Mouse (Mus musculus): Measurements from ENCODE around the gene Rnf103. TPM values are rescaled to one million over a fixed set of nuclear protein-coding genes. Genes with fewer than 3 reads are reported as not detected.

Gene Rnf103
- total and polyA plus RNA-seq, 3 experiments: 4.2 to 7.0 (median 6.0) TPM

DNA sequence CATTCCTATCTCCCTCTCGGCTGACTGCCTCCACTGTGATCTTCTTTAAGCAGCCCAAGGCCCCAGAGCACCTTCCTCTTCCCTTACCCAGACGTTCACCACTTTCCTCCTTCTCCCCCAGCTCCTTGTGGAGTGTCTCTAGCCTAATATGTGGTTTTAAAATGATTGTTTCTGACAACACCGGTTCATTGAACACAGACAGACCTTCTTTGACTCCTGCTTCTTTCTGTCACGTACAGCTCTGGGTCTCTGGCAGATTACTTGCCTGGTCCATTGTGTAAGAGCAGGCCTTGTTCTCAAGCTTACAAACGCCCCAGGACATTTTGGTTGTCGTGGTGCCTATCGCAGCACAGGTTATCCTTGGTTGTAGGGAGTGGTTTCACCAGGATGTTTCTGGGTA lies 12.6 kb upstream of the Rnf103 start:
- Histone ChIP-seq H3K9ac (ENCODE audit: insufficient read depth, low read depth) (no peak overlapping the region), H3K4me3 (replicated peaks in 1 of 3; ENCODE audit: low read depth in 2 of 3, low read length in 2 of 3, poor library complexity in 1 of 3) (no peak overlapping the region), H3K9me3 (replicated peaks; ENCODE audit: low read length) (no peaks in the 10 kb centered on the region), H3K36me3 (replicated peaks in 1 of 2; ENCODE audit: control insufficient read depth in 1 of 2, insufficient read depth in 1 of 2, low read length in 1 of 2) (no peaks in the 10 kb centered on the region), H3K4me2 (ENCODE audit: insufficient read depth, low read depth, poor library complexity, severe bottlenecking) (no peak overlapping the region), H3K79me2 (replicated peaks; ENCODE audit: control insufficient read depth, extremely low read depth, insufficient read depth, poor library complexity, severe bottlenecking) (no peaks in the 10 kb centered on the region), H3K27me3 (replicated peaks) (no peaks in the 10 kb centered on the region), H3K27ac (ENCODE audit: insufficient read depth, low read depth) (no peak overlapping the region), H3K4me1 (ENCODE audit: control insufficient read depth in 1 of 2, insufficient read depth in 2 of 2) (peaks cover 0 to 2% of the 10 kb centered on the region in 2 experiments; a peak in 1 of 4 replicates)
- TF ChIP-seq EP300 (IDR thresholded peaks at IDR 0.05; ENCODE audit: low read length) (no peak), PAX5 (IDR thresholded peaks at IDR 0.05; ENCODE audit: low read length) (no peak), MXI1 (IDR thresholded peaks at IDR 0.05; ENCODE audit: low read depth, low read length) (no peak), ZNF384 (IDR thresholded peaks at IDR 0.05; ENCODE audit: low read depth, low read length) (no peak), BHLHE40 (IDR thresholded peaks at IDR 0.05; ENCODE audit: low read depth, low read length) (no peak), E2F4 (IDR thresholded peaks at IDR 0.05; ENCODE audit: insufficient replicate concordance, low read depth, low read length) (no peak)
- no peak for DNase-seq (ENCODE audit: extremely low read depth)
- dilution Hi-C loops (cut with MboI; ENCODE audit: extremely low pct_ligation_motif_present, extremely low pct_unique_long_range_greater_than_20kb, low sequenced_read_pairs): no loop called here
- in situ Hi-C loops (cut with MboI; ENCODE audit: low pct_ligation_motif_present, low pct_unique_long_range_greater_than_20kb, low sequenced_read_pairs): no loop called here

DNA sequence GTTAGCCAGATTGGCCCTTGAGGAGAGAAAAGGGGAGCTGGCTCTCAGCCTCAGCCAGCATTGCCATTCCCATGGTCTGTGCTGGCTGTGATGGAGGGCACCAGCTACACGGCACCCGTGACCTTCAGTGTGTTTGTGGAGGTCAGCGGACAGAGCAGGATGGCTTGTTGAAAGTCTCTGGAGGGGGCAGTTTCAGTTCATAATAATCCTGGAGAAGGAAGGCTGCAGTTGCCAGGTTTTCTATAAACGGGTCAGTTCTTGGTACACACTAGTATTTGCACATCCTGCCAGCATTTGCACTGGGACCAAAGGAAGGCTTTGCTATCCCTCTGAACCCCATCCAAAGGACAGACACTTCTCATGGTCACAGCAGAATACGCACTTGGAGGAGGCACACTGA lies 8.4 kb upstream of the Rnf103 start:
- dilution Hi-C loops (cut with MboI; ENCODE audit: extremely low pct_ligation_motif_present, extremely low pct_unique_long_range_greater_than_20kb, low sequenced_read_pairs): no loop called here
- Histone ChIP-seq H3K79me2 (replicated peaks; ENCODE audit: control insufficient read depth, extremely low read depth, insufficient read depth, poor library complexity, severe bottlenecking) (no peaks in the 10 kb centered on the region), H3K27me3 (replicated peaks) (no peaks in the 10 kb centered on the region), H3K9me3 (replicated peaks; ENCODE audit: low read length) (peaks cover 2% of the 10 kb centered on the region), H3K4me3 (replicated peaks in 1 of 3; ENCODE audit: low read depth in 2 of 3, low read length in 2 of 3, poor library complexity in 1 of 3) (no peak overlapping the region), H3K9ac (ENCODE audit: insufficient read depth, low read depth) (no peak overlapping the region), H3K4me1 (ENCODE audit: control insufficient read depth in 1 of 2, insufficient read depth in 2 of 2) (peaks cover 0 to 3% of the 10 kb centered on the region in 2 experiments; a peak in 1 of 4 replicates), H3K36me3 (replicated peaks in 1 of 2; ENCODE audit: control insufficient read depth in 1 of 2, insufficient read depth in 1 of 2, low read length in 1 of 2) (no peaks in the 10 kb centered on the region), H3K4me2 (ENCODE audit: insufficient read depth, low read depth, poor library complexity, severe bottlenecking) (no peak overlapping the region), H3K27ac (ENCODE audit: insufficient read depth, low read depth) (no peak overlapping the region)
- in situ Hi-C loops (cut with MboI; ENCODE audit: low pct_ligation_motif_present, low pct_unique_long_range_greater_than_20kb, low sequenced_read_pairs): no loop called here
- no peak for TF ChIP-seq GABPA (IDR thresholded peaks at IDR 0.05; ENCODE audit: insufficient replicate concordance, low read depth, low read length)
- TF ChIP-seq RCOR1 (conservative IDR thresholded peaks at IDR 0.05; ENCODE audit: low read depth, low read length): no peak
- no peak for TF ChIP-seq POLR2AphosphoS2 (IDR thresholded peaks at IDR 0.05; ENCODE audit: low read depth, low read length)
- no peak for TF ChIP-seq EP300 (IDR thresholded peaks at IDR 0.05; ENCODE audit: low read length)
- no peak for TF ChIP-seq CHD1 (IDR thresholded peaks at IDR 0.05; ENCODE audit: low read depth, low read length)
- no peak for TF ChIP-seq JUND (conservative IDR thresholded peaks at IDR 0.05; ENCODE audit: low read depth, low read length)
- TF ChIP-seq ZC3H11A (IDR thresholded peaks at IDR 0.05; ENCODE audit: low read depth, low read length): no peak
- no peak for TF ChIP-seq ZKSCAN1 (IDR thresholded peaks at IDR 0.05; ENCODE audit: borderline replicate concordance, low read depth, low read length)
- no peak for TF ChIP-seq MXI1 (IDR thresholded peaks at IDR 0.05; ENCODE audit: low read depth, low read length)
- TF ChIP-seq PAX5 (IDR thresholded peaks at IDR 0.05; ENCODE audit: low read length): no peak
- no peak for TF ChIP-seq TBP (conservative IDR thresholded peaks at IDR 0.05; ENCODE audit: low read depth, low read length)
- TF ChIP-seq MAX (IDR thresholded peaks at IDR 0.05; ENCODE audit: low read length): no peak
- TF ChIP-seq MEF2A (IDR thresholded peaks at IDR 0.05; ENCODE audit: borderline replicate concordance, low read depth, low read length): no peak
- no peak for TF ChIP-seq MAFK (IDR thresholded peaks at IDR 0.05; ENCODE audit: insufficient replicate concordance, low read length)
- no peak for TF ChIP-seq ZNF384 (IDR thresholded peaks at IDR 0.05; ENCODE audit: low read depth, low read length)
- DNase-seq (ENCODE audit: extremely low read depth): no peak

All from CH12.LX (cell line).